Mouse (Mus musculus) lung, adult 2 months (tissue): Measurements from ENCODE around the gene Zscan20.

Source experiments
- CTCF ChIP-seq: fragments of 200-500 bp; IDR thresholded peaks from 2 replicates; pipeline ENCODE4 v1.5.1; 2011; ENCODE audit warnings: mild to moderate bottlenecking, low read length, control low read depth; ENCODE audit not compliant: insufficient read depth
- POLR2A ChIP-seq: fragments of 200-500 bp; IDR thresholded peaks from 2 replicates; pipeline ENCODE4 v1.6.1; 2011; ENCODE audit warnings: low read depth, mild to moderate bottlenecking, control low read depth, low read length, borderline replicate concordance; ENCODE audit errors: extremely low read depth

DNA sequence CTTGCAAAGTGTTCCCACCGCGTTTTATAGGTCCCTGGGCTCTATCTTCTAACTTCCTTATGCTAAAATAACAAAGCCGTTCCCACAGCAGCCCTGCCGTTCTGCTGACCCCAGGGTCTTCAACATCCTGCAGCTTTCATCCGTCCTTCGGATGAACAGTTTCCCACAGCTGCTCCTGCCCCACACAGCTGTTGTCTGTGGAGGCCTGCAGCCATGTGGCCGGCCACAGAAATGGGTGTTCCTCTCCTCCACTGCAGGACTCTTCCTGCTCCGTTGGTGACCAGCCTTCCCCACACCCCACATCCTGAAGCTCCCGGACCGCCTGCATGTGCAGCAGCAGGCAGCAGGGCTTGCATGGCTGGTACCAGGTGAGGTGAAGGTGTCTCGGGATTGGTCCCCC lies 27.4 kb upstream of the Zscan20 start:
- TF ChIP-seq CTCF (no peak), POLR2A (no peak)
